Mouse (Mus musculus) stomach, embryonic 14.5 days (tissue): ENCODE results near the gene Ermp1. TPM values are rescaled to one million over a fixed set of nuclear protein-coding genes. Genes with fewer than 3 reads are reported as not detected.

Experiments
- ATAC-seq: fragments of 200-750 bp; cut with Nextera tagmentation; 2 replicates; pipeline ENCODE4 v1.8.0; 2017; ENCODE audit warnings: low read depth, moderate TSS enrichment; ENCODE audit not compliant: insufficient number of reproducible peaks, insufficient read depth, low FRiP score
- H3K27ac ChIP-seq: fragments of 300-500 bp; sonication (generic); 2 replicates; pipeline ENCODE4 v1.5.1; 2014; ENCODE audit warnings: mild to moderate bottlenecking, low read length, moderate library complexity, mixed read lengths
- H3K27me3 ChIP-seq: fragments of 300-500 bp; sonication (generic); 2 replicates; pipeline ENCODE4 v1.6.1; 2014; ENCODE audit warnings: low read length, control low read depth, mixed read lengths; ENCODE audit not compliant: control insufficient read depth, insufficient read depth
- H3K36me3 ChIP-seq: fragments of 300-500 bp; sonication (generic); 2 replicates; pipeline ENCODE4 v1.6.1; 2014; ENCODE audit warnings: mild to moderate bottlenecking, control low read depth, low read length, moderate library complexity, mixed read lengths; ENCODE audit not compliant: control insufficient read depth, insufficient read depth
- H3K4me1 ChIP-seq: fragments of 300-500 bp; sonication (generic); 2 replicates; pipeline ENCODE4 v1.6.1; 2014; ENCODE audit warnings: low read length, control low read depth, mixed read lengths; ENCODE audit not compliant: control insufficient read depth, insufficient read depth
- H3K4me2 ChIP-seq: fragments of 300-500 bp; sonication (generic); replicated peaks from 2 replicates; pipeline ENCODE4 v1.6.1; 2014; ENCODE audit warnings: low read depth, low read length, control low read depth
- H3K4me3 ChIP-seq: fragments of 300-500 bp; sonication (generic); 2 replicates; pipeline ENCODE4 v1.5.1; 2014; ENCODE audit warnings: low read depth, low read length, control low read depth
- H3K9ac ChIP-seq: fragments of 300-500 bp; sonication (generic); replicated peaks from 2 replicates; pipeline ENCODE4 v1.6.1; 2014; ENCODE audit warnings: low read depth, mild to moderate bottlenecking, control low read depth, low read length, moderate library complexity, mixed read lengths
- H3K9me3 ChIP-seq: fragments of 300-500 bp; sonication (generic); 2 replicates; pipeline ENCODE4 v1.6.1; 2016; ENCODE audit warnings: low read depth, low read length, control low read depth; ENCODE audit not compliant: control insufficient read depth
- WGBS: fragments of 180-500 bp; shearing (Covaris S2); extraction: QIAGEN DNeasy Blood & Tissue Kit; methylation state at CpG from one replicate; pipeline ENCODE4 v1.1.7; 2014; 5-methylcytosine and 5-hydroxymethylcytosine counted together
- polyA plus RNA-seq: library from polyadenylated mRNA; unstranded; fragments of >200 nt; fragmentation: Nextera tagmentation; extraction: Ambion mirVana; gene quantifications from 2 replicates; pipeline ENCODE4 v1.2.1, GENCODE M21; 2014

Ermp1 gene
- polyA plus RNA-seq: 11.6 and 11.9 TPM in 2 replicates

DNA sequence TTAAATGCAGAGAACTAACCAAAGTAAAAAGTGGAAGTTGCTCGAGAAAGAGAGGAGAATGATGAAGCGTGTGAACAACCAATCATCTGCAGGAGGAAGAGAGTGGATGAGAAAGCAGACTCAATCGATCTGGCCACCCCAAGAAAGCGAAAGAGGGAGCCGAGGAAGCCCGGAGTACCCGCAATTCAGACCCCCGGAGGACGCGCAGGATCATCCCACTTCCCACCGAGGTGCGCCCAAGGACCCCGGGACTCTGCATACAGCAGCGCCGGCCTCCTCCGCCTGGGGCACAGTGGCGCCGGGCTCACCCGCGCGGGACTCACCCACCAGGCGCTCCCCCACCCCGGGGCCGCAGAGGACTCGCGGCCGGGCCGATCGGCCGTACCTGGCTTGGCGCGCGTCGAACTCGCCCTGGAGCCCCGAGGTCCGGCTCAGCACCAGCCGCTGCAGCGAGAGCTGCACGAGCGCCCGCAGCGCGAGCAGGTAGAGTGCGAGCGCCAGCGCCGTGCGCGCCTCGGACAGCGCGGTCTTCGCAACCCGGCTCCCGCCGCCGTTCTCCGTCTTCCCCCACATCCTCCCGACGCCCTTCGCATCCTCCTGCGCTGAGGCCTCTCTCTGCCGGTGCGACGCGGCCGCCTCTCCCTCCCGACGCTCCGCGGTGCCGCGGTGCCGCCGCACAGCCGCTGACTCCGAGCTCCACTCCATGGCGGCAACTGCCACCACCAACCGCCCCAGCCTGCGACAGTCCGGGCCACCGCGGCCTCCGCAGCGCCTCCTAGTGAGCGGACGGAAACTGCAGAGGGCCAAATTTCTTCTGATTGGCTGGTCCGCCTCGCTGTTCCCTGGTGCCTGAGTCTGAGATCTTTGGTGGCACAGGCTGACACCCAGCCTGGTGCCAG lies at the start of gene Ermp1:
Gene Ermp1, minus strand, starts transcription at position 765 of the 899 bp plus-strand sequence.
- H3K36me3 ChIP-seq: no peaks in the 10 kb centered on the region
- peak within 1 kb of the TSS; percentile 72 for H3K4me3 ChIP-seq
- H3K4me2 ChIP-seq: peak within 1 kb of the TSS; percentile 47
- H3K27ac ChIP-seq: peak within 1 kb of the TSS; percentile 55
- ATAC-seq: peak; percentile 93
- no peaks in the 10 kb centered on the region for H3K4me1 ChIP-seq
- WGBS: under 1% methylated on average over 87 of the region's 90 CpGs
- peak within 1 kb of the TSS; percentile 60 for H3K9ac ChIP-seq
- no peaks in the 10 kb centered on the region for H3K27me3 ChIP-seq
- no peaks in the 10 kb centered on the region for H3K9me3 ChIP-seq

DNA sequence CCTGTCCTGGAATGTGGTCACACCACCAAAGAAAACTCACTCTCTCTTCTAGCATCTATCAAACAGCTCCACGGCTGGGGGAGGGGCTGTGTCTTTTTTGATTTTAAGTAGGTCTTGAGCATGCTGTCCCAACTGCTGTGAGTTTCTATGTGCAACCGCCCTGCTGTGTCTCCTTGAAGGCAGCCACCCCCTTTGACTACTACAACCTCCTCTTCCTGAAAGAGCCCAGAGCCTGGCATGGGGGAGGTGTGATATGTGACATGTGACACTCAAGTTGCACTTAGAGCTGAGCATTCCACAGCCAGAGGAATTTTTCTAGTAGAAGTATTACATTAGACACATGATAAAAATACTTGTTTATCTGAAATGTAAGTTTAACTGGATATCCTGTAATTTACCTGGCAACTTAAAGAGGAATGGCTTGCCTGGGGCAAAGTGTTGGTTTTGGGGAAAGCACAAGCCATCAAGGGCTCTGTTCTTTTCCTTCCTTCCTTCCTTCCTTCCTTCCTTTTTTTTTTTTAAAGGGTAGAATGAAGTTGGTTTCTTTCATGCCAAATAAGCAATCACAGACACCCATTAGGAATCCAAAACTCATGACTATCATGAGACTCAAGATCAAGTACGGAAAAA lies 49.1 kb upstream of the Ermp1 start, which contains the start of gene Mlana:
Gene Mlana, plus strand, starts transcription at position 580 of the 630 bp plus-strand sequence.
- H3K27me3 ChIP-seq: no peaks in the 10 kb centered on the region
- no peak for ATAC-seq
- no peaks in the 10 kb centered on the region for H3K4me1 ChIP-seq
- no peaks in the 10 kb centered on the region; the same call in 1 of the 2 replicates for H3K9me3 ChIP-seq
- H3K36me3 ChIP-seq: no peaks in the 10 kb centered on the region
- no peak within 1 kb of the TSS for H3K9ac ChIP-seq
- H3K4me2 ChIP-seq: no peak within 1 kb of the TSS
- no peak within 1 kb of the TSS for H3K27ac ChIP-seq
- H3K4me3 ChIP-seq: no peak within 1 kb of the TSS
- 52% methylated on average over 3 of the region's 3 CpGs for whole genome bisulfite sequencing

DNA sequence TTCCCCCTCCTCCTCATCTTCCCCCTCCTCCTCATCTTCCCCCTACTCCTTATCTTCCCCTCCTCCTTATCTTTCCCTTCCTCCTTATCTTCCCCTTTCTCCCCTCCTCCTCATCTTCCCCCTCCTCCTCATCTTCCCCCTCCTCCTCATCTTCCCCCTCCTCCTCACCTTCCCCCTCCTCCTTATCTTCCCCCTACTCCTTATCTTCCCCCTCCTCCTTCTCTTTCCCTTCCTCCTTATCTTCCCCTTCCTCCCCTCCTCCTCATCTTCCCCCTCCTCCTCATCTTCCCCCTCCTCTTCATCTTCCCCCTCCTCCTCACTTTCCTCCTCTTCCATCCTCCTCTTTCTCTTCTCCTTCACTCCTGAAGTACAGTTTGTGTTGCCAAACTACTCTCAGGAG lies 48.6 kb upstream of the Ermp1 start:
- Histone ChIP-seq H3K4me1 (no peaks in the 10 kb centered on the region), H3K36me3 (no peaks in the 10 kb centered on the region), H3K9me3 (no peaks in the 10 kb centered on the region; the same call in 1 of the 2 replicates), H3K9ac (no peak overlapping the region), H3K27ac (no peak overlapping the region), H3K27me3 (no peaks in the 10 kb centered on the region), H3K4me2 (no peak overlapping the region), H3K4me3 (no peak overlapping the region)
- no peak for ATAC-seq

DNA sequence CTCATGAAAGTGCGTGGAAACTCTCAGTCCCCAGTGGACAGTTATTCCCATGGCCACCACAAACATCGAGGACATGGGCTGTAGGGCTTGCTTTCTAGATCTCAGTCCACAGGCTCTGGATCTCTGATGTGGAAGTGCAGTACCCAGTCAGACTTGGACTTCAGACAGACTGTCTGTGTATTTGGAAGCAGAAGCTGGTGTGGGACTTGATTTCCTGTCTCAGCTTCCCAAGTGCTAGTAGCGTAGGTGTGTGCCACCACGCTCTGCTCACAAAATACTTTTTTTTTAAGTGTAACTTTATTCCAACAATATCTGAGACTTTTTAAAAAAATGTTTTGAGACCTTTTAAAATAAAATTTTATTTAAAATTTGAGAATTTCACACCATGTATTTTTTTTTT lies 48.1 kb upstream of the Ermp1 start:
- ATAC-seq: no peak
- 91% methylated on average over 4 of the region's 4 CpGs for WGBS

DNA sequence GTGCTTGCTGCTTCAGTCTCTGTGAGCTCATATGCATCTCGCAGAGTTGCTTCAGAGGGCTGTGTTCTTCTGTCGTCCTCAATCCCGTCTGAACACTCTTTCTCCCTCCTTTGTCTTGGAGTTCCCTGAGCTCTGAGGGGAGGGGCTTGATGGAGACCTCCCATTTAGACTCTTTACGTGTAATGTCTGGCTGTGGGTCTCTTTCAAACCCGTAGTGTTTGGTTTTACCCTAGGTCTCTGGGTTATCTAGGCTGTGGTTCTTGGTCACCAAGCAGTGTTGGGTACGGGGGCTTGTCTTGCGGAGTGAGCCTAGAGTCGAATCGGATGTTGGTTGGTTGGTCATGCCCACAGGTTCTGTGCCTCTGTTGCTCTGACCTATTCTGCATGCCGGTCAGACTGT lies 46.9 kb upstream of the Ermp1 start:
- ATAC-seq: no peak
- Histone ChIP-seq H3K9me3 (no peaks in the 10 kb centered on the region; the same call in 1 of the 2 replicates), H3K4me1 (no peaks in the 10 kb centered on the region), H3K36me3 (no peaks in the 10 kb centered on the region), H3K27me3 (no peaks in the 10 kb centered on the region), H3K4me3 (no peak overlapping the region), H3K9ac (no peak overlapping the region), H3K4me2 (no peak overlapping the region), H3K27ac (no peak overlapping the region)
- WGBS: 89% methylated on average over 10 of the region's 10 CpGs

More for the DNA sequence above, 48.1 kb upstream of the Ermp1 start:
- Histone ChIP-seq H3K4me3 (no peak overlapping the region), H3K27me3 (no peaks in the 10 kb centered on the region), H3K4me2 (no peak overlapping the region), H3K4me1 (no peaks in the 10 kb centered on the region), H3K36me3 (no peaks in the 10 kb centered on the region), H3K27ac (no peak overlapping the region), H3K9ac (no peak overlapping the region), H3K9me3 (no peaks in the 10 kb centered on the region; the same call in 1 of the 2 replicates)

GRCm38 (mm10) chr19:29683844-29684540 lies 35.8 kb upstream of the Ermp1 start:
- H3K27ac ChIP-seq: no peak overlapping the region
- H3K4me1 ChIP-seq: no peaks in the 10 kb centered on the region
- no peaks in the 10 kb centered on the region for H3K27me3 ChIP-seq
- no peak overlapping the region for H3K4me3 ChIP-seq
- H3K9me3 ChIP-seq: no peaks in the 10 kb centered on the region
- ATAC-seq: no peak
- no peak overlapping the region for H3K4me2 ChIP-seq
- H3K9ac ChIP-seq: no peak overlapping the region
- 59% methylated on average over 16 of the region's 16 CpGs for WGBS
- H3K36me3 ChIP-seq: no peaks in the 10 kb centered on the region

GRCm38 (mm10) chr19:29680182-29681152 lies 32.3 kb upstream of the Ermp1 start:
- Histone ChIP-seq H3K4me3 (no peak overlapping the region), H3K9ac (no peak overlapping the region), H3K27ac (no peak overlapping the region; the same call in 1 of the 2 replicates), H3K36me3 (no peaks in the 10 kb centered on the region), H3K4me2 (no peak overlapping the region), H3K4me1 (no peaks in the 10 kb centered on the region), H3K9me3 (no peaks in the 10 kb centered on the region), H3K27me3 (no peaks in the 10 kb centered on the region)
- 50% methylated on average over 13 of the region's 13 CpGs for WGBS
- no peak for ATAC-seq
